Mouse (Mus musculus): ENCODE measurements around the gene Impg1. TPM values are rescaled to one million over a fixed set of nuclear protein-coding genes. Genes with fewer than 3 reads are reported as not detected.

Gene Impg1
- total and polyA plus RNA-seq, 3 experiments, result not detected

- H3K36me3 ChIP-seq (replicated peaks), result no peaks in the 10 kb centered on the region
- DNase-seq (ENCODE audit: low spot score) (no peak), ATAC-seq (ENCODE audit: extremely low read depth, insufficient number of reproducible peaks, low FRiP score, poor library complexity, severe bottlenecking) (no peak)
- TF ChIP-seq TAL1 (conservative IDR thresholded peaks at IDR 0.05; ENCODE audit: low read depth, low read length) (no peak), GATA2 (IDR thresholded peaks at IDR 0.05; ENCODE audit: borderline replicate concordance, low read depth, low read length) (no peak), POLR2AphosphoS5 (IDR thresholded peaks at IDR 0.05; ENCODE audit: insufficient replicate concordance, low read depth, low read length) (no peak), GATA1 (IDR thresholded peaks at IDR 0.05; ENCODE audit: borderline replicate concordance, low read length) (no peak), CTCF (IDR thresholded peaks at IDR 0.05; ENCODE audit: low read depth, low read length) (no peak)
- H3K4me1 ChIP-seq (ENCODE audit: insufficient read depth, low read depth, low read length), result no peaks in the 10 kb centered on the region
- no peaks in the 10 kb centered on the region for H3K27me3 ChIP-seq (ENCODE audit: insufficient read depth, low read length)
- no peak overlapping the region for H3K4me3 ChIP-seq (ENCODE audit: low read depth, low read length)
- no peaks in the 10 kb centered on the region for H3K9me3 ChIP-seq (replicated peaks)
Measured at GRCm38 (mm10) chr9:80282426-80282825, 182.9 kb downstream of the Impg1 start.

- H3K4me1 ChIP-seq (ENCODE audit: insufficient read depth, low read depth, low read length), result no peaks in the 10 kb centered on the region
- H3K9me3 ChIP-seq (replicated peaks), result no peaks in the 10 kb centered on the region
- H3K36me3 ChIP-seq (replicated peaks), result no peaks in the 10 kb centered on the region
- no peaks in the 10 kb centered on the region for H3K27me3 ChIP-seq (ENCODE audit: insufficient read depth, low read length)
- no peak for DNase-seq (ENCODE audit: low spot score)
- no peak overlapping the region for H3K4me3 ChIP-seq (ENCODE audit: low read depth, low read length)
- ATAC-seq (ENCODE audit: extremely low read depth, insufficient number of reproducible peaks, low FRiP score, poor library complexity, severe bottlenecking), result no peak
- no peak for TF ChIP-seq POLR2AphosphoS5 (IDR thresholded peaks at IDR 0.05; ENCODE audit: insufficient replicate concordance, low read depth, low read length)
- TF ChIP-seq GATA1 (IDR thresholded peaks at IDR 0.05; ENCODE audit: borderline replicate concordance, low read length), result no peak
- no peak for TF ChIP-seq CTCF (IDR thresholded peaks at IDR 0.05; ENCODE audit: low read depth, low read length)
- TF ChIP-seq TAL1 (conservative IDR thresholded peaks at IDR 0.05; ENCODE audit: low read depth, low read length), result no peak
- TF ChIP-seq GATA2 (IDR thresholded peaks at IDR 0.05; ENCODE audit: borderline replicate concordance, low read depth, low read length), result no peak
Measured at GRCm38 (mm10) chr9:80280724-80281123, 184.6 kb downstream of the Impg1 start.

- Histone ChIP-seq H3K9me3 (replicated peaks) (no peaks in the 10 kb centered on the region), H3K36me3 (replicated peaks) (no peaks in the 10 kb centered on the region), H3K4me3 (ENCODE audit: low read depth, low read length) (no peak overlapping the region), H3K4me1 (ENCODE audit: insufficient read depth, low read depth, low read length) (no peaks in the 10 kb centered on the region), H3K27me3 (ENCODE audit: insufficient read depth, low read length) (no peaks in the 10 kb centered on the region)
- ATAC-seq (ENCODE audit: extremely low read depth, insufficient number of reproducible peaks, low FRiP score, poor library complexity, severe bottlenecking) (no peak), DNase-seq (ENCODE audit: low spot score) (no peak)
- TF ChIP-seq CTCF (IDR thresholded peaks at IDR 0.05; ENCODE audit: low read depth, low read length) (no peak), GATA1 (IDR thresholded peaks at IDR 0.05; ENCODE audit: borderline replicate concordance, low read length) (no peak), TAL1 (conservative IDR thresholded peaks at IDR 0.05; ENCODE audit: low read depth, low read length) (no peak), GATA2 (IDR thresholded peaks at IDR 0.05; ENCODE audit: borderline replicate concordance, low read depth, low read length) (no peak), POLR2AphosphoS5 (IDR thresholded peaks at IDR 0.05; ENCODE audit: insufficient replicate concordance, low read depth, low read length) (no peak)
Measured at GRCm38 (mm10) chr9:80277770-80278169, 187.5 kb downstream of the Impg1 start.

DNA sequence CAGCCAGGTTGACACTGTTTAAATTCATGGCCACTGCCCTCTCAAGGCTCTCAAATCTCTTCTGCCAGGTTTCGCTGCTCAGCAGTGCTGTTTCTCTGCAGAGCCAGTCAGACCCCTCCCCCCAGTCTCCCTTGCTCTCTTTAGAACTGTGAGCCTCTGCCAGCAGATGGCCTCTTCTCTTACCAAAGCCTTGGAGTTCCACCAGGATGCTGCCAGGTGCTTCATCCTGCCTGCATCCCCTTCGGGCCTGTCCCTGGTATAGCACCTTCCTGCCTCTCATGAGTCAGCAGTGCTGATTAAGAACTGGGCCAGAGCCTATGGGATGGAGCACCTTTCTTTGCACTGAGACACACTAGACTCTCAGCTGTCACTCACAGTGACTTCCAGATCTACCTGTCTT is 188.1 kb downstream of the Impg1 start:
- no peaks in the 10 kb centered on the region for H3K36me3 ChIP-seq (replicated peaks)
- H3K9me3 ChIP-seq (replicated peaks), result no peaks in the 10 kb centered on the region
- ATAC-seq (ENCODE audit: extremely low read depth, insufficient number of reproducible peaks, low FRiP score, poor library complexity, severe bottlenecking) (no peak), DNase-seq (ENCODE audit: low spot score) (no peak)
- no peak overlapping the region for H3K4me3 ChIP-seq (ENCODE audit: low read depth, low read length)
- H3K27me3 ChIP-seq (ENCODE audit: insufficient read depth, low read length), result no peaks in the 10 kb centered on the region
- no peaks in the 10 kb centered on the region for H3K4me1 ChIP-seq (ENCODE audit: insufficient read depth, low read depth, low read length)
- TF ChIP-seq GATA2 (IDR thresholded peaks at IDR 0.05; ENCODE audit: borderline replicate concordance, low read depth, low read length) (no peak), CTCF (IDR thresholded peaks at IDR 0.05; ENCODE audit: low read depth, low read length) (no peak), TAL1 (conservative IDR thresholded peaks at IDR 0.05; ENCODE audit: low read depth, low read length) (no peak)

- TF ChIP-seq GATA1 (IDR thresholded peaks at IDR 0.05; ENCODE audit: borderline replicate concordance, low read length), result no peak
- TF ChIP-seq GATA2 (IDR thresholded peaks at IDR 0.05; ENCODE audit: borderline replicate concordance, low read depth, low read length), result no peak
- no peak for TF ChIP-seq POLR2AphosphoS5 (IDR thresholded peaks at IDR 0.05; ENCODE audit: insufficient replicate concordance, low read depth, low read length)
- no peak for TF ChIP-seq TAL1 (conservative IDR thresholded peaks at IDR 0.05; ENCODE audit: low read depth, low read length)
- no peak for TF ChIP-seq CTCF (IDR thresholded peaks at IDR 0.05; ENCODE audit: low read depth, low read length)
- no peaks in the 10 kb centered on the region for H3K36me3 ChIP-seq (replicated peaks)
- ATAC-seq (ENCODE audit: extremely low read depth, insufficient number of reproducible peaks, low FRiP score, poor library complexity, severe bottlenecking) (no peak), DNase-seq (ENCODE audit: low spot score) (no peak)
- H3K4me1 ChIP-seq (ENCODE audit: insufficient read depth, low read depth, low read length), result no peaks in the 10 kb centered on the region
- no peaks in the 10 kb centered on the region for H3K9me3 ChIP-seq (replicated peaks)
- H3K4me3 ChIP-seq (ENCODE audit: low read depth, low read length), result no peak overlapping the region
- H3K27me3 ChIP-seq (ENCODE audit: insufficient read depth, low read length), result no peaks in the 10 kb centered on the region
Measured at GRCm38 (mm10) chr9:80275772-80276134, 189.5 kb downstream of the Impg1 start.

DNA sequence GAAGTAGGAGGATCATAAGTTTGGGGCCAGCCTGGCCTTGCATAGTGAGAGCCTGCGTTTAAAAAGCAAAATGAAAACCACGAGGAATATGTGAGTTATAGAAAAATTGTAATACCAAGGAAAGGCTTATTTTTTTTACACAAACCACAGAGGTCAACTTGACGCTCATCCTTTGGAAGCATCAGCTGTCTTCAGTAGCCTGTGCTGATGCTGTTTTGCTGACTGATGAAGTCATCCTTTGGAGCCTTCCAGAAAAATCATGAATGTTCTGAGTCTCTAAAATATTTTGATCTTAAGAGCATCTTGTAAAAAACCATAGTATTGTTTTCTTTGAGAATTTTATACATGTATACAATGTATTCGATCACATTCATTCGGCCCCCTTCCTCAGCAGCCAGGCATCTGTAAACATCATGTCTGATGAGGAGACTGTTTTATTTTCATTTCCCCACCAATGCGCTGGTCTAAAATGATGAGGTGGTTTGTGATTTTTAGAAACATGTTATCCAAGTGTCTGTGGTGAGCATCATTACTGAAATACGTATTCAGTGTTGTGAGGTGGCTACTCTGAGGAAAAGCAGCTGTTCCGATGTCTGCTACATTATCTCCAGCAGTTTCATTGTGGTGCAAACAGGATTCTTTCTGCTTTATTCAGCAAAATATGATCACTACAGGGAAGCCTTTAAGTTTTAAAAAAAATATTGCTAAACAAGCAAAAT is 190.1 kb downstream of the Impg1 start:
- H3K9me3 ChIP-seq (replicated peaks), result no peaks in the 10 kb centered on the region
- H3K4me1 ChIP-seq (ENCODE audit: insufficient read depth, low read depth, low read length), result no peaks in the 10 kb centered on the region
- H3K36me3 ChIP-seq (replicated peaks), result no peaks in the 10 kb centered on the region
- H3K4me3 ChIP-seq (ENCODE audit: low read depth, low read length), result no peak overlapping the region
- H3K27me3 ChIP-seq (ENCODE audit: insufficient read depth, low read length), result no peaks in the 10 kb centered on the region
- ATAC-seq (ENCODE audit: extremely low read depth, insufficient number of reproducible peaks, low FRiP score, poor library complexity, severe bottlenecking) (no peak), DNase-seq (ENCODE audit: low spot score) (no peak)
- TF ChIP-seq TAL1 (conservative IDR thresholded peaks at IDR 0.05; ENCODE audit: low read depth, low read length), result no peak

DNA sequence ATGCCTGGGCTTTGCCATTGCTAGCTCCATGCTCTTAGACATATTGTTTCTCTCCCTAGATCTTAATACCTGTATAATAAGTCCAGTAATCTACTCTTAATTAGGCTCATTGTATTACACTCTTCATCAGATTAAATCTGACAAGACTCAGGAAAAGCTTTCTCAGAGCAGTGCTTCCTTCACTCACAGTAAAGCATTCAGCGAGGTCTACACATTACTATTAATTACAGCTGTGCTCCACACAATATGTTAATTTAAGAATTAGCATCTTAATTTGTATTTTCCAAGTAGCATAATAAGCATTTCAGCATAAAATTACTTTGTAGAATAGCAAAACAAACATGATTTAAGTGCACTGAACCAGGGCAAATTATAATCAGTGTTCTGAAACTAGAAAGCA is 192.3 kb downstream of the Impg1 start:
- TF ChIP-seq CTCF (IDR thresholded peaks at IDR 0.05; ENCODE audit: low read depth, low read length), result no peak
- TF ChIP-seq GATA1 (IDR thresholded peaks at IDR 0.05; ENCODE audit: borderline replicate concordance, low read length), result no peak
- no peak for TF ChIP-seq POLR2AphosphoS5 (IDR thresholded peaks at IDR 0.05; ENCODE audit: insufficient replicate concordance, low read depth, low read length)
- no peak for TF ChIP-seq GATA2 (IDR thresholded peaks at IDR 0.05; ENCODE audit: borderline replicate concordance, low read depth, low read length)
- H3K4me1 ChIP-seq (ENCODE audit: insufficient read depth, low read depth, low read length), result no peaks in the 10 kb centered on the region
- H3K36me3 ChIP-seq (replicated peaks), result no peaks in the 10 kb centered on the region
- H3K9me3 ChIP-seq (replicated peaks), result no peaks in the 10 kb centered on the region
- DNase-seq (ENCODE audit: low spot score) (no peak), ATAC-seq (ENCODE audit: extremely low read depth, insufficient number of reproducible peaks, low FRiP score, poor library complexity, severe bottlenecking) (no peak)
- H3K4me3 ChIP-seq (ENCODE audit: low read depth, low read length), result no peak overlapping the region
- no peaks in the 10 kb centered on the region for H3K27me3 ChIP-seq (ENCODE audit: insufficient read depth, low read length)
